Mouse (Mus musculus) neutrophil, adult 5-6 weeks (primary cell): ENCODE data around the gene Picalm. TPM values are rescaled to one million over a fixed set of nuclear protein-coding genes. Genes with fewer than 3 reads are reported as not detected.
"Not testable (repeated sequence)": the region's sequence is repeated elsewhere in the genome, so short reads cannot be mapped to it uniquely, and the experiment has no call there.

Experiments
- ATAC-seq: fragments of 151-379, 151-347 bp; 2 replicates; pipeline ENCODE4 v1.8.0; 2017; ENCODE audit warnings: mild to moderate bottlenecking, moderate TSS enrichment; ENCODE audit not compliant: insufficient number of reproducible peaks, poor library complexity, low FRiP score, severe bottlenecking; ENCODE audit errors: extremely low read depth
- total RNA-seq: library from RNA; stranded (forward); fragments of 200-1000 nt; gene quantifications from 2 replicates; pipeline ENCODE4 v1.2.3, GENCODE M21; 2017

Gene Picalm
- total RNA-seq, 1 experiment from 2014 or later: 1,093 TPM

GRCm38 (mm10) chr7:90175576-90175975 is 45.6 kb downstream of the Picalm start:
- no peak for ATAC-seq

GRCm38 (mm10) chr7:90180635-90181034 is 50.6 kb downstream of the Picalm start:
- no peak for ATAC-seq

- no peak for ATAC-seq
Observed at GRCm38 (mm10) chr7:90200251-90200650, 70.2 kb downstream of the Picalm start.

GRCm38 (mm10) chr7:90201877-90202465 is 72.0 kb downstream of the Picalm start:
- ATAC-seq: no peak

GRCm38 (mm10) chr7:90203914-90204313 is 73.9 kb downstream of the Picalm start:
- ATAC-seq: no peak

- ATAC-seq: no peak
Observed at GRCm38 (mm10) chr7:90210116-90210515, 80.1 kb downstream of the Picalm start.

- ATAC-seq: no peak
Observed at GRCm38 (mm10) chr7:90210947-90211346, 80.9 kb downstream of the Picalm start.

GRCm38 (mm10) chr7:90216511-90216910 is 86.5 kb downstream of the Picalm start:
- ATAC-seq: no peak

- no peak for ATAC-seq
Observed at GRCm38 (mm10) chr7:90218122-90218521, 88.1 kb downstream of the Picalm start.

- no peak for ATAC-seq
Observed at GRCm38 (mm10) chr7:90221487-90221886, 91.5 kb downstream of the Picalm start.

GRCm38 (mm10) chr7:90228075-90228474 is 98.1 kb downstream of the Picalm start:
- ATAC-seq: no peak

- ATAC-seq: not testable (repeated sequence)
Observed at GRCm38 (mm10) chr7:90228884-90229283, 98.9 kb downstream of the Picalm start.

- ATAC-seq: no peak
Observed at GRCm38 (mm10) chr7:90231431-90231830, 101.4 kb downstream of the Picalm start.

GRCm38 (mm10) chr7:90233921-90234320 is 103.9 kb downstream of the Picalm start:
- no peak for ATAC-seq

- no peak for ATAC-seq
Observed at GRCm38 (mm10) chr7:90236289-90236905, 106.4 kb downstream of the Picalm start.

GRCm38 (mm10) chr7:90243151-90243550 is 113.1 kb downstream of the Picalm start:
- no peak for ATAC-seq

GRCm38 (mm10) chr7:90243643-90244042 is 113.6 kb downstream of the Picalm start:
- ATAC-seq: no peak

GRCm38 (mm10) chr7:90252946-90253345 is 122.9 kb downstream of the Picalm start:
- ATAC-seq: no peak

GRCm38 (mm10) chr7:90258701-90259100 is 128.7 kb downstream of the Picalm start:
- no peak for ATAC-seq

GRCm38 (mm10) chr7:90259899-90260298 is 129.9 kb downstream of the Picalm start:
- ATAC-seq: no peak
